Mouse (Mus musculus): ENCODE data around the gene Ccz1.
"Not testable (repeated sequence)": the region's sequence is repeated elsewhere in the genome, so short reads cannot be mapped to it uniquely, and the experiment has no call there.

The Ccz1 gene

DNA sequence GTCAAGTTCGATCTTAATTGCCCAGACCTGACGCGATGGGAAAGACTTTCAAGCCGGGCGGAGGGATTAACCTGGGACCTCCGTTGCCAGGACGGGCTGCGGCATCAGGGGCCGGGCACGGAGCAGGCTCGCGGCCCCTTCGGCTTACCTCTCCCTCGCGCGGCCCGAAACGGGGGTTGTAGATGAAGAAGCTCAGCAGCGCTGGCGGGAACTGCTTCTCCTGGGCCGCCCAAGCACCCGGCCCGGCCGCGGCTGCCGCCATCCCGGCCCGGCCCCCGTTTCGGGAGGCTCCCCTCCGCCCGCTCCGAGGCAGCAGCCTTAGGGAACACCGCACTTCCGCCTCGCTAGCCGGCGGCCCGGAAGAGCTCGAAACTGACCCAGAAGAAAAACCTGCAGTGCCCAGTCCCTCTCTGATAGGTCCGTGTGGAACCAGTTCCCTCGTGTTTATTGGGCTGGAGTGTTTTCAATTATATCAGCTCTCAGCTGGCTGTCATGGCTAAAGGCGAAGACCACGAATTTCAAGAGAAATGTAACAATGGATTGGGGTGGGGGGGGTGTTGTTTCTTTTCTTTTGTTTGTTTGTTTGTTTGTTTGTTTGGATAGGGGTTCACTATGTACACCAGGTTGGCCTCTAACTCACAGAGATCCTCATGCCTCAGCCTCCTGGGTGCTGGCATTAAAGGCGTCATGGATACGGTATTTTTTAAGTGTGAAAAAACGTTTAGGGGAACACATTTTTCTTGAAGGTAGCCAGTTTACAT lies at the start of gene Ccz1:
Gene Ccz1 (minus strand): TSS at position 327 of the 761 bp plus-strand sequence.
- peak; percentile 19 for DNase-seq (ENCODE audit: low spot score)

DNA sequence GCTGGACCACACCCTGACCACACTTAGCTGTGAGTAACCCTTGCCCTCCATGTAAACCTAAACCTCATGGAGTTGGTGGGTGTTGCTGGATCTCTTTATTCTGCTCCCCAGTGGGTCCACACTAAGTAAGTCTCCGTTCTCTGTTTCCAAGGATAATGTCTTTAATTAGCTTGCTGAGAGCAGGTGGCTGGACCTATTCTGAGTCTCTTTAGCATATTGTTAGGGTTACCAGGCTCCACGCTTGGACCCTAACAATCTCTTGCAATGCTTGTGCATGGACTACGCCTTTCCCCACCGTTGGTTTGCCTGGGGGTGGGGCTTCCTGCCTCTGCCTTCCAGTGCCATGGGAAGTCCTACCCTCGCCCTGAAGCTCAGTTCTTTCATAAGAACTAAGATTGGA lies 49.4 kb upstream of the Ccz1 start:
- DNase-seq (ENCODE audit: low spot score): no peak

DNA sequence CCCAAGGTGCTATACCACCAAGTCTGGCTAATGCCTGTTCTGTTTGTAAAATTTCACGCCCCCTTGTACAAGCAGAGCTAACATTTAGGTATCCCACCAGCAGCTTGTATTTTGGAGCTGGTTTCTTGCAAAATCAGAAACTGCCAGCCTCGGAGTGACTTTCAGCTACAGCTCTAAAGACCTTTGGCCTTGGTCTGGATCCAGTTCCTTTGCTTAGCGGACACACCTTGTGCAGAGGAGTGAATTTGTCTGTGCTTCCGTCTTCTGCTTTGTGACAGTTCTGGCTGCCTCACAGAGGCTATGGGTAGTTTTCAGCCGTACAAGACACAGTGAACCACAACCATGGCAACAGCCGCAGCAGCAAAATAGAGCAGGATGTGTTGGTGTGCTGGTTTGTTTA lies 39.7 kb upstream of the Ccz1 start:
- no peak for DNase-seq (ENCODE audit: low spot score)

DNA sequence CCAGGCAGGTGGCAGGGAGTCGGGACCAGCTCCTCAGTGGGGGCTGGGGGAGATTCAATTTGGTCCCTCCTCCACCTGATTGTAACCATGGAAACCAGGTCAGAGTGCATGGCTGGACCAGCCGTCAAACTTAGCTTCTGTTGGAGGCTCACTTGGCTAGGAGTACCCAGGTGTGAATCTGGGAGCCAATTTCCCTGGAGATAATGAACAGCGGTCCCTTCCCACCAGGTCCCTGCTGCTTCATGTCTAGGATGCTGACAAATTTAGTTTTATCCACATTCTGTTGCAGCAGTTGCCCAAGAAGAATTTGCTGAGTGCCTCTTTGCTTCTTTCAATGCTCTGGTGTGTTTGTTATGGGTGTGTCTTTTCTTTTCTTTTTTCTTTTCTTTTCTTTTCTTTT lies 38.8 kb upstream of the Ccz1 start:
- no peak for DNase-seq (ENCODE audit: low spot score)

DNA sequence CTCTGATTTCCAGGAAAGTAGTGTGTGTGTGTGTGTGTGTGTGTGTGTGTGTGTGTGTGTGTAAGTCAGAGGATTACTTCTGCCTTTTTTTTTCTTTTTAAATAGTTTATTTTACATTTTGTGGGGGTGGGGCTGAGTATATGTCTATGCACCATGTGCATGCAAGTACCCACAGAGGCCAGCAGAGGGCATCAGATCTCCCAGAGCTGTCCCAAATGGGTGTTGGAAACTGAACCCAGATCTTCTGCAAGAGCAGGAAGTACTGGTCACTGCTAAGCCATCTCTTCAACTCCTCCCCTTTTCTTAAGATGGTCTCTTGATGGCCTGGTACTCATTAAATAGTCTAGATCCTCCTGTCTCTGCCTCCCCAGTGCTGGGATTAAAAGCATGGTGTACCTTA lies 36.6 kb upstream of the Ccz1 start:
- DNase-seq (ENCODE audit: low spot score): no peak

DNA sequence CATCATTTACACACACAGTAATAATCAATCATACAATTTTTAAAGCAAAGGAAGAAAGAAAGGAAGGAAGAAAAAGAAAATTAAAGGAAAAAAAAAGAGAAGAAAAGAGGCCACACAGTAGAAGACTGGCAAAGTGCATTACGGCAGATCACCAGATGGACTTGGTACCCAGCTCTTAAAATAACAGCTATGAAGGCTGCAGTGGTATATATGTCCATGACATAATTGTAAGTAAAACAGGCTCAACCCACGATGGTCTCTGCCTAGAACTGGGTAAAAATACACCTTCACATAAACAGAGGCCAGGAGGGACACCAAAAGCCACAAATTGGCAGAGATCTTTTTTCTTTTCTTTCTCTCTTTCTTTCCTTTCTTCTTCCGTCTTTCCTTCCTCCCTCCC lies 35.2 kb upstream of the Ccz1 start:
- DNase-seq (ENCODE audit: low spot score): no peak

DNA sequence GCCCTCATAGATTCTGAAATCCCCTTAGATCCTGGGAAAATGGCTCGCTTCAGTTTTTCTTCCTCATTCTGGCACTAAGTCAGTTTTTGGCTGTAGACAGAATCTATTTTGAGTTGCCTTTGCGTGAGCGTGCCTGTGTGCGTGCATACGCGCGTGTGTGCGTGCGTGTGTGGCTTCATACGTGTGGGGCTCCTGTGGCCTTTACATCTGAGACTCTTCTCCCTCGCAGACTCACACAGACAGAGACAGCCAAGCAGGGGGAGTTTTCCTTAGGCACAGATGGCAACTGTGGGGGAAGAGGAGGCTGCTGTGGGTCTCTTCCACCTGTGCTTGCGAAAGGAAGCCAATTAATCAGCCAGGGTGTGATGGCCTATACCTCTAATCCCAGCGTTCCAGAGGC lies 32.6 kb upstream of the Ccz1 start:
- no peak for DNase-seq (ENCODE audit: low spot score)

DNA sequence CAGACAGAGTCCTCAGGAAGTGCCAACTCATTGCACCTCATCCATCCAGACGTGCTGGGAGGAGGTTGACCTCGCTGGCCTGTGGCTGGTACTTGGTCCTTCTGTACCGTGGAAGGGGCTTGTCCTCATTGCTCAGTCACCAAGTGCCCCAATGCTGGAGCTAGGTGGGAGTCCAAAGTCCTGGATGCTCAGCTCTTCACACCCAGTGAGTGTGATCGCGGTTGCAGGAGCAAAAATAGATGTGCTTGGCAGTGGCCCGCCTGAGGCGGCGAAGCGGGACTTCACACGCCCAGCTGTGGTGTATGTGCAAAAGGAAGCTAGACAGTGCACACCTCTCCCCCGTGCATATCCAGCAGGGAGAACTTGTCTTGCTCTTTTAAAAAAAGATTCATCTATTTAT lies 28.5 kb upstream of the Ccz1 start:
- DNase-seq (ENCODE audit: low spot score): no peak

DNA sequence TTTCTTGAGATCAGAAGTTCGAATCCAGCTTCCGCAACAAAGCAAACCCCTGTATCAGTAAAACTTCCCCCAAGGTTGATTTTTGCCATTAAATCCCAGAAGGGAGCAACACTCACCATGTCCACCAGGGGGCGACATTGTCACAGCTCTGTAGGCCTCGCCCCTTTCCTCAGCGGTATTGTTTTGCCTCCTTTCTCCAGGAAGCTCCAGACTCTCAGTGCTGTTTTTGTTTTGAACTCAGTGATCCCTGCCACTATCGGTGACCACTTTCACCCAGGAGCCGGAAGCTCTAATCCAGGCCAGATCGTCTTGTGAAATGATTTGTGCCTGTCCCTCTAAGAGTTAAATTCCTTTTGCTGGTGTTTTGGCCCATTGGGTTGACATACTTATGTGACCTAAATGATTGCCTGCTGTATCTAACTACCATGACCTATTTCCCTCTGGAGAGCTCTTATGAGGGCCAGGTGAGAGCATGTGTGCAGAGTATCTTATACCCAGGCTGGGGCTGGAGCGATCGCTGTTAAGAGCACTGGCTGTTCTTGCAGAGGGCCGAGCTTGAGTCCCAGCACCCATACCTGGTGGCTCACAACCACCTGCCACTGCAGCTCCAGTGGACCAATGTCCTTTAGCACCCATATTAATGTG lies 26.2 kb upstream of the Ccz1 start:
- peak; percentile 36 for DNase-seq (ENCODE audit: low spot score)

DNA sequence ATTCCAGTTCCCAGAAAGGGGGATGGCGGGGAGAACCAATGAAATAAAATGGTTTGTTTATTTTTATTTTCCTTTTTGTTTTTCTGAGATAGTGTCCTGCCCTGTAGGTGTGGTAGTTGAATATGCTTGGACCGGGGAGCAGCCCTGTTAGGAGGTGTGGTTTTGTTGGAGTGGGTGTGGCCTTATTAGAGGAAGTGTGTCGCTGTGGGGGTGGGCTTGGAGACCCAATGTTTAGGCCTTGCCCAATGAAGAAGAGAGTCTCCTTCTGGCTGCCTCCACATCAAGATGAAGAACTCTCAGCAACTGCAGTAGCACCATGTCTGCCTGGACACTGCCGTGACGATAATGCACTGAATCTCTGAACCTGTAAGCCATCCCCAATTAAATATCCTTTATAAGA lies 25.2 kb upstream of the Ccz1 start:
- DNase-seq (ENCODE audit: low spot score): no peak

DNA sequence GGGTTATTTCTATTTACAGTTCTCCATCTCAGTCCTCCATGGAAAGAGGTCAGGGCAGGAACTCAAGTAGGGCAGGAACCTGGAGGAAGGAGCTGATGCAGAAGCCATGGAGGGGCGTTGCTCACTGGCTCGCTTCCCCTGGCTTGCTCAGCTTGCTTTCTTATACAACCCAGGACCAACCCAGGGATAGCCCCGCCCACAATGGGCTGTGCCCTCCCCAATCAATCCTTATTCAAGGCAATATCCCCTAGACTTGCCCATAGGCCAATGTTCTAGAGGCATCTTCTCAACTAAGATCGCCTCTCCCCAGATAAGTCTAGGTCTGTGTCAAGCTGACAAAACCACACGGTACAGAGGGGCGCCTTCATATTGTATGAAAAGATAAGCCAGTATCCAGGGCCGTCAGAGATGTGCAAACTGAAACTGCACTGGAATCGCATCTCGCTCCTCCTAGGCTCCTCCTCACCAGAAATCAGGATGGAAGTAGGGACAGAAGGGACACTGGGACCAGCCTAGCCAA lies 24.5 kb upstream of the Ccz1 start:
- no peak for DNase-seq (ENCODE audit: low spot score)

DNA sequence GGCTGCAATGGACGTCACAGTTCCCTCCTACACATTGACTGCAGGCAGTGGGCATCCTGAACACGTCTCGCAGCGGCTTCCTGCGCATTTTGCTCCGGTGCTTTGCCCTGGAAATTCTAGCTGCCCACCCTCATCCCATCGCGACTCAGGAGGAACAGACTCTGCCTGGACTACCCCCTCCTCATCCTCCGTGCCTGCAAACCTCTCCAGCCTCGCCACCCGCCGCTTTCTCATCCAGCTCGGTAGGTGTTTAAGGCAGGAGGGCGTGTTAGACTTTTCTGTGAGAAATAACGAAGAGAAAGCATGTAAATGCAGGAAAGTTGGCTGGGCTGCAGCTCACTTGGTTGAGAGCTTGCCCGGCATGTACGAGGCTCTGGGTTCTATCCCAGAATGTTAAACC lies 22.3 kb upstream of the Ccz1 start:
- no peak for DNase-seq (ENCODE audit: low spot score)

DNA sequence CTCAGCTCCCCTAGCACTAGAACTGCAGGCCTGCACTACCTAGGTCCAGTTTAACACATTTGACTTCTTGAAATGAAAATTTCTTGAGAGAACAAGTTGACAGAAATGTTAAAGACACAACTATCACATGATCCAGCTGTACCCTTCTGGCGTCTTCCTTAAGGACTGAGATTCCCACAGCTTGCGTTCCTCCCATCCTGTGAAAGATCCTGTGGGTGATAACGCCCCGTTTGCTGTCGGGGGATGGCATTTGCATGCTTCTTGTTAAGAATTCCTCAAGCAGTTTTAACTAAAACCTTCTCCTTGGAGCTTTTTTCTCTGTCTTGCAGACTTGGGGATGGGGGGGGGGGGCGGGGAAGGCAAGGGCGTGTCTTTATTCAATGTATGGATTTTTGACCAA lies 19.9 kb upstream of the Ccz1 start:
- no peak for DNase-seq (ENCODE audit: low spot score)

DNA sequence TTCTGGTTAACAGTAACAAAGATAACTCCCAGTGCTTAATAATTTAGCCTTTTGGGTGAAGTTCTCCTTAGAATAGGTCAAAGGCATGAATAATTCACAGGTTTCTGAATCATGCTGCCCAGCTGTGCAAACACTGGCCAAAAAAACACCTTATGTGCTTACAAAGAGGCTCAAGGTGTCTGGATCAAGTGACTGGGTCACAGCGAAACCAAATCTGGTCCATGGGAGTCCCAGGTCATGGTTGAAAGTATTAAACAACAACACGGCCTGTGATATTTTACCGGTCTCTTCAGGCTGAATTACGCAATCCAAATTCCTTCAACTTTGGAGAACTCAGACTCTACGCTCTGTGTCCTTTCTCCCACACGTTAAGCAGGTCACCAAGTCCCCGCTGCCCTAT lies 17.8 kb upstream of the Ccz1 start:
- DNase-seq (ENCODE audit: low spot score): no peak

DNA sequence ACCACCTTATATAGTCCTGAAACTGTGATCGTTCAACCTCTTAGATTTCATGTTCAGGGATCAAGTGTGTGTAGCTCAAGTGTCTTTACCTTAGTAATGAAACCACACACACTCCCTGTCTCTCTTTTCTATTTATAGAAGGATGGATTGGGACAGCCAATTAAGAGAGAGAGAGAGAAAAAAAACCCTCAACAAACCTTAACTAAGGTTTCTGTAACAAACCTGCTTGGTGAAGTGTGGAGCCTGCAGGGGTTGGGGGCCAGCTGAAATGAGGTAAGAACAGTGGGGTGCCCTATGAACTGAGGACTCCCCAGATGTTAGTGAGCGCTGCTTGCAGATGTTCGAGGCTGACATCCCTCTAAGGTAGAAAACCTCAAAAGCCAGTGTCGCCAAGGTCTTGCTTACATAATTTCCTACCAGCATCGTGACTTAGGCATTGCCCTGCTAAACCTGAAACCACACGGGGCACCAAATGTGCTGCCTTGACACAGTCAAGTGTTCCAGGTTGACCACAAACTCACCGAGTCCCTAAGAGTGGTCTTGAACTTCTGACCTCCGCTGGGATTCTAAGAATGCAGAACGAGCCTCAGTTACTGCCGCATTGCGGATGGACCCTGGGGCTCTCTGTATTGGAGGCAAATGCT lies 12.1 kb upstream of the Ccz1 start, which contains the start of gene Ocm:
Gene Ocm (minus strand): TSS at position 51 of the 644 bp plus-strand sequence.
- DNase-seq (ENCODE audit: low spot score): no peak

DNA sequence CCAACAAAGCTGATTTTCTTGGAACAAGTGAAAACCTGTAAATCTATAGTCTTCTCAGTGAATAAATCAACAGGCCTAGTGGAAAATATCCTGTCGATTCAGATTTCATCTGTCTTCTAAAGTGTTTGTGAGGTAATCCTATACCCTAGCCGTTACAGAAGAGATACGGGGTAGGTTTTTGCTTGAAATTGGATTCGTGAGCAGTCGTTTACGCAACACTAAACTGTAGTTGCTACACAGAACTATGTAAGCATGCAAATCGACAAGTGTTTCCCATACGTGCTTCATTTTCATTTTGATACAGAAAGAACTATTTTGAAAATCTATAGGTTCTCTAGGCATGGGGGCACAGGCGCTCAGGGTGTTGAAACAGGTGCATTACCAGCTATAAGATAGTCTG lies 1.2 kb upstream of the Ccz1 start:
- no peak for DNase-seq (ENCODE audit: low spot score)

DNA sequence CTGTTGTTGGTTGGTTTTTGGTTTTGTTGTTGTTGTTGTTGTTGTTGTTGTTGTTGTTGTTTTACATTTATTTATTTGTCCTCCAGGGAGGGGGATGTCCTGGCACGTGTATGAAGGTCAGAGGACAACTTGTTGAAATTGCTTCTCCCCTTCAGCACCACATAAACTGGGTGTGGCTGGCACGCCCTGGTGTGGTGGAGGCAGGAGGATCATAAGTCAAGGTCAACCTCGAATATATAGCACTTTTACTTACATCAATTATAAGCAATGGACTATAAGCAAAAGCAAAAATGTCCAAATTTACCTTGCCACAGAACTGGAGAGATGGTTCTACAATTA lies 604 bp upstream of the Ccz1 start:
- DNase-seq (ENCODE audit: low spot score): no peak

DNA sequence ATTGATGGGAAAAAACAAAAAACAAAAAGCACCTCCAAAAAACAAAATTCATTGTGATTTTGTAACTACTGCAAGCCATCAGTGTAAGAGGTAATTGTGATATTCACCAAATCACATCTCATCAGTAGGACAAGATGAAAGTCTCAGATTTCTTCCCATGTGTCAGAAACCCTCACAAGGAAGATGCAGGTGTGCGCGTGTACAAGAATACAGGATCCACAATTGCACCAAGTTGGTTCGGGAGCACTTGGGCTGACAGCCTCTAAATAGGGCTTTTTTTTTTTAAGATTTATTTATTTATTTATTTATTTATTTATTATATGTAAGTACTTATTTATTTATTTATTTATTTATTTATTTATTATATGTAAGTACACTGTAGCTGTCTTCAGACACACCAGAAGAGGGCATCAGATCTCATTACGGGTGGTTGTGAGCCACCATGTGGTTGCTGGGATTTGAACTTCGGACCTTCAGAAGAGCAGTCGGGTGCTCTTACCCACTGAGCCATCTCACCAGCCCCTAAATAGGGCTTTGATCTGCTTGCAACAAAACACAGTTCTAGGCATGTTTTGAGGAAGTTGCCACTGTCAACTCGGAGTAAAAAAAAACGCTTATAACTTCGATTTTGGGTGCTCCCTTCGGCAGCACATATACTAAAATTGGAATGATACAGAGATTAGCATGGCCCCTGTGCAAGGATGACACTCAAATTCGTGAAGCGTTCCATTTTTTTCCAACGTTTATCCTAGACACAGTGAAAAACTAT lies 1.1 kb downstream of the Ccz1 start:
- DNase-seq (ENCODE audit: low spot score): not testable (repeated sequence)

DNA sequence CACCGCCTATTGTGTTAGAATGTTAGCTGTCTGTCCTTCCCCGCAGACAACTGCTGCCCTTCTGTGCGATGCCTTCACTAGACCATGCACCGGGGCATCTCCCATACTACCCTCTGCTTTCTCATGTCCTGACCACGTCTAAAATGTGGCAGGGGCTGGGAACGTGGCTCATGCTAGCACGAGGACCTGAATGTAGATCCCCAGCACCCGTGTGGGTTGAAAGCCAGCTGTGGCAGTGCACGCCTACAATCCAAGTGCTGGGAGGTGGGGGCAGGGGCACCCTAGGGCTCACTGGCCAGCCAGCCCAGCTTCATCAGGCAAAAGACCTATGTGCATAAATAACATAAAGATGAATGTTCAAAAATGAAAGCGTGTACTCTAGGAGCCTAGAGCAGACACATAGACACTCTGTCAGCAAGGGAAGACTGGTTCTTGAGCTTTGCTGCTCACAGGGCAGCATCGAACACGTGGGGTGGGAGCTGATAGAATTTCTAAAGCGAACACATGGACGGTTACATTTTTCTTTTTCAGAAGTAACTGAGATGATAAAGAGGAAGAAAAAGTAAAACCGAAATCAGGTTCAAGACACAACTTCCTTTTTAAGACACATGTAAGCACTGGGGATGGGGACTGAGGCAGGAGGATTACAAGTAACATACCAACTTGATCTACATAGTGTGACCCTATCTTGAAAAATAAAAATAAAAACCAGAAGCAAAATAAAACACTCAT lies 12.1 kb downstream of the Ccz1 start:
- no peak for DNase-seq (ENCODE audit: low spot score)

DNA sequence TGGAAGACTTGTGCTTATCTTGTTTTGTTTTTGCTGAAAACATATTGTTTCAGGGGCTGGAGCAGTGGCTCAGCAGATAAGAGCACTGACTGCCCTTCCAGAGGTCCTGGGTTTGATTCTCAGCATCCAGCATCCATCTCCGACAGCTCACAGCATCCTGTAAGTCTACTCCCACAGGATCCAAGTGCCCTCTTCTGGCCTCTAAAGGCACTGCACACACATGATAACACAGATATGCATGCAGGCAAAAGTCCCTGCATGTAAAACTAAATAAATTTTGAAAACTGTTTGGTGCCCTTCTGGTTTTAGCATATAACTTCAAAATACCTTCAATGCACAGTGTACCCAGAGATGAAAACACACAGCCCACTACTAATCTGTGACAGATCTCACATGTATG lies 15.3 kb downstream of the Ccz1 start:
- no peak for DNase-seq (ENCODE audit: low spot score)

DNA sequence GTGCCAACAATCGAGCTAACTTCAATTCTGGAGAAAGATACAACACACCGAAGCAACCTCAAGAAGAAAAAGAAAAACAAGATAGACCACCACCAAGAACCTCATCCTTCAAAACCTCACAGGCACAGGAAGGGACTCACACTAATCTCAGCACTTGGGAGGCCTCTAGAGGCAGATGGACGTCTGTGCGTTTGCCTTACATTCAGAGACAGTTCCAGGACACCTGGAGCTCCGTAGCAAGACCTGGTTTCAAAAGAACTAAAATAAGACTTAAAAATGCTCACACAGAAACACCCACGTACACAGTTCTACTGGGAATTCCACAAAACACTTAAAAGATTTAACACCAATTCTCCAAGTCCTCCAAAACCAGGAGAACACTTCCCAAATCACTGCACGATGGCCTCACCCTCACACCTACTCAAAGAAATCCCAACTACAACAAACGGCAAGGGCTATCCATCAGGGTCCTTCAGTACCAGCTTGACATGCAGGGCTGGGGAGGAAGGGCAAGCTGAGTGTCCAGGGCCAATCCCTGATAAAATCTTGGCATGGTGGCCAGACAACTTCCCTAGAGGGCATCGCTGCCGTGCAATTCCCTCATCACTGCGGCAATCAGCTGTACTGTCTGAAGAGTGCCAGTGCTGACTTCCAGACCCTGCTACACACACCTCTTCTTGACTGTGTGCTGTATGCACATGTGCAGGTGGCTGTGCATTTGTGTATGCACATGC lies 19.9 kb downstream of the Ccz1 start:
- DNase-seq (ENCODE audit: low spot score): no peak

Measured in urinary bladder, postnatal 10 days (tissue).